Mouse (Mus musculus) stomach, embryonic 16.5 days (tissue): Measurements from ENCODE around the gene Gpr62. TPM values are rescaled to one million over a fixed set of nuclear protein-coding genes. Genes with fewer than 3 reads are reported as not detected.
A peak's percentile ranks its signal among the peaks of the same experiment; 100 is the strongest.

Experiments used
- ATAC-seq: fragments of 200-750 bp; cut with Nextera tagmentation; 2 replicates; pipeline ENCODE4 v1.8.0; 2017; ENCODE audit warnings: moderate number of reproducible peaks, moderate TSS enrichment; ENCODE audit not compliant: insufficient read depth, low FRiP score
- H3K27ac ChIP-seq: fragments of 300-500 bp; sonication (generic); 2 replicates; pipeline ENCODE4 v1.5.1; 2014; ENCODE audit warnings: low read length
- H3K27me3 ChIP-seq: fragments of 300-500 bp; sonication (generic); 2 replicates; pipeline ENCODE4 v1.6.1; 2014; ENCODE audit warnings: low read length, control low read depth, mixed read lengths; ENCODE audit not compliant: control insufficient read depth, insufficient read depth
- H3K36me3 ChIP-seq: fragments of 300-500 bp; sonication (generic); 2 replicates; pipeline ENCODE4 v1.6.1; 2014; ENCODE audit warnings: low read length; ENCODE audit not compliant: control insufficient read depth, insufficient read depth
- H3K4me1 ChIP-seq: fragments of 300-500 bp; sonication (generic); 2 replicates; pipeline ENCODE4 v1.6.1; 2014; ENCODE audit warnings: low read length, control low read depth, mixed read lengths; ENCODE audit not compliant: control insufficient read depth, insufficient read depth
- H3K4me2 ChIP-seq: fragments of 300-500 bp; sonication (generic); 2 replicates; pipeline ENCODE4 v1.6.1; 2014; ENCODE audit warnings: low read depth, low read length, mixed read lengths
- H3K4me3 ChIP-seq: fragments of 300-500 bp; sonication (generic); replicated peaks from 2 replicates; pipeline ENCODE4 v1.5.1; 2014; ENCODE audit warnings: mild to moderate bottlenecking, low read length
- H3K9ac ChIP-seq: fragments of 300-500 bp; sonication (generic); 2 replicates; pipeline ENCODE4 v1.6.1; 2014; ENCODE audit warnings: low read length
- H3K9me3 ChIP-seq: fragments of 300-500 bp; sonication (generic); replicated peaks from 2 replicates; pipeline ENCODE4 v1.6.1; 2016; ENCODE audit warnings: low read length, control low read depth; ENCODE audit not compliant: control insufficient read depth
- WGBS: fragments of 180-500 bp; shearing (Covaris S2); extraction: QIAGEN DNeasy Blood & Tissue Kit; methylation state at CpG from one replicate; pipeline ENCODE4 v1.1.7; 2014; 5-methylcytosine and 5-hydroxymethylcytosine counted together
- polyA plus RNA-seq: library from polyadenylated mRNA; unstranded; fragments of >200 nt; fragmentation: Nextera tagmentation; extraction: Ambion mirVana; gene quantifications from 2 replicates; pipeline ENCODE4 v1.2.1, GENCODE M21; 2015

Gene Gpr62
- polyA plus RNA-seq, 1 experiment from 2014 or later = 0.26 TPM

- peak within 1 kb of the TSS; percentile 97 for H3K4me2 ChIP-seq
- under 1% methylated on average over 41 of the region's 41 CpGs for WGBS
- peaks cover 7% of the 10 kb centered on the region; the same call in 1 of the 2 replicates for H3K36me3 ChIP-seq
- peaks cover 36% of the 10 kb centered on the region for H3K4me1 ChIP-seq
- H3K27me3 ChIP-seq = no peaks in the 10 kb centered on the region
- peak; percentile 97 for ATAC-seq
- H3K9me3 ChIP-seq = no peaks in the 10 kb centered on the region
- peak within 1 kb of the TSS; percentile 77 for H3K4me3 ChIP-seq
- peak within 1 kb of the TSS; percentile 82 for H3K27ac ChIP-seq
- H3K9ac ChIP-seq = peak within 1 kb of the TSS; percentile 72
Observed at GRCm38 (mm10) chr9:106476924-106477484, 11.3 kb upstream of the Gpr62 start, which contains the start of gene Parp3. Gene Parp3, minus strand, starts transcription at chr9:106476949.

- no peaks in the 10 kb centered on the region for H3K27me3 ChIP-seq
- H3K9me3 ChIP-seq = no peaks in the 10 kb centered on the region
- H3K36me3 ChIP-seq = peaks cover 7% of the 10 kb centered on the region; the same call in 1 of the 2 replicates
- H3K4me3 ChIP-seq = peak overlapping the region; percentile 77
- ATAC-seq = peak; percentile 54
- H3K4me2 ChIP-seq = peak overlapping the region; percentile 56
- H3K4me1 ChIP-seq = peaks cover 40% of the 10 kb centered on the region
- WGBS = 16% methylated on average over 16 of the region's 16 CpGs
- peak overlapping the region; percentile 82 for H3K27ac ChIP-seq
- peak overlapping the region; percentile 62 for H3K9ac ChIP-seq
Observed at GRCm38 (mm10) chr9:106476002-106476923, 10.5 kb upstream of the Gpr62 start.

GRCm38 (mm10) chr9:106475663-106476001 lies 9.9 kb upstream of the Gpr62 start, which contains the start of gene Rrp9:
Gene Rrp9, plus strand, starts transcription at chr9:106475963.
- peaks cover 40% of the 10 kb centered on the region for H3K4me1 ChIP-seq
- no peaks in the 10 kb centered on the region for H3K9me3 ChIP-seq
- no peak for ATAC-seq
- H3K36me3 ChIP-seq = peaks cover 4% of the 10 kb centered on the region; the same call in 1 of the 2 replicates
- H3K9ac ChIP-seq = peak within 1 kb of the TSS; percentile 62
- peak within 1 kb of the TSS; percentile 77 for H3K4me3 ChIP-seq
- H3K27ac ChIP-seq = peak within 1 kb of the TSS; percentile 82
- no peaks in the 10 kb centered on the region for H3K27me3 ChIP-seq
- 87% methylated on average over 10 of the region's 10 CpGs for WGBS
- peak within 1 kb of the TSS; percentile 56 for H3K4me2 ChIP-seq

GRCm38 (mm10) chr9:106475046-106475445 lies 9.3 kb upstream of the Gpr62 start:
- no peak overlapping the region for H3K4me3 ChIP-seq
- H3K4me1 ChIP-seq = peaks cover 40% of the 10 kb centered on the region
- H3K27ac ChIP-seq = no peak overlapping the region
- H3K36me3 ChIP-seq = no peaks in the 10 kb centered on the region
- 60% methylated on average over 7 of the region's 7 CpGs for WGBS
- H3K9ac ChIP-seq = peak overlapping the region; percentile 55; the same call in 1 of the 2 replicates
- H3K4me2 ChIP-seq = peak overlapping the region; percentile 56; the same call in 1 of the 2 replicates
- ATAC-seq = no peak
- no peaks in the 10 kb centered on the region for H3K27me3 ChIP-seq
- H3K9me3 ChIP-seq = no peaks in the 10 kb centered on the region

- Histone ChIP-seq H3K9me3 (no peaks in the 10 kb centered on the region), H3K4me1 (peaks cover 40% of the 10 kb centered on the region), H3K36me3 (no peaks in the 10 kb centered on the region), H3K4me2 (0 out of 2 replicates have a peak overlapping the region, but pooled peaks have one; percentile 5), H3K27me3 (no peaks in the 10 kb centered on the region), H3K4me3 (no peak overlapping the region), H3K9ac (peak overlapping the region; percentile 55), H3K27ac (no peak overlapping the region)
- WGBS = 5% methylated on average over 6 of the region's 6 CpGs
- no peak for ATAC-seq
Observed at GRCm38 (mm10) chr9:106474456-106474855, 8.7 kb upstream of the Gpr62 start.

- H3K4me3 ChIP-seq = no peak overlapping the region
- no peak for ATAC-seq
- no peak overlapping the region for H3K27ac ChIP-seq
- no peaks in the 10 kb centered on the region for H3K9me3 ChIP-seq
- no peak overlapping the region; the same call in 1 of the 2 replicates for H3K9ac ChIP-seq
- peaks cover 40% of the 10 kb centered on the region for H3K4me1 ChIP-seq
- WGBS = 67% methylated on average over 5 of the region's 5 CpGs
- H3K4me2 ChIP-seq = no peak overlapping the region
- no peaks in the 10 kb centered on the region for H3K36me3 ChIP-seq
- no peaks in the 10 kb centered on the region for H3K27me3 ChIP-seq
Observed at GRCm38 (mm10) chr9:106473753-106474105, 8.0 kb upstream of the Gpr62 start.

- WGBS = 83% methylated on average over 16 of the region's 16 CpGs
- H3K4me1 ChIP-seq = peaks cover 38% of the 10 kb centered on the region
- no peak overlapping the region for H3K9ac ChIP-seq
- no peak overlapping the region for H3K27ac ChIP-seq
- H3K27me3 ChIP-seq = no peaks in the 10 kb centered on the region
- no peak for ATAC-seq
- H3K4me3 ChIP-seq = no peak overlapping the region
- no peaks in the 10 kb centered on the region for H3K9me3 ChIP-seq
- no peak overlapping the region for H3K4me2 ChIP-seq
- no peaks in the 10 kb centered on the region for H3K36me3 ChIP-seq
Observed at GRCm38 (mm10) chr9:106473081-106473752, 7.5 kb upstream of the Gpr62 start.

- no peak for ATAC-seq
- peaks cover 33% of the 10 kb centered on the region for H3K4me1 ChIP-seq
- no peaks in the 10 kb centered on the region for H3K9me3 ChIP-seq
- no peaks in the 10 kb centered on the region for H3K27me3 ChIP-seq
- H3K36me3 ChIP-seq = no peaks in the 10 kb centered on the region
- no peak overlapping the region for H3K4me3 ChIP-seq
- no peak overlapping the region for H3K4me2 ChIP-seq
- 0 out of 2 replicates have a peak overlapping the region, but pooled peaks have one; percentile 24 for H3K9ac ChIP-seq
- WGBS = 59% methylated on average over 4 of the region's 4 CpGs
- H3K27ac ChIP-seq = peak overlapping the region; percentile 21
Observed at GRCm38 (mm10) chr9:106472321-106472720, 6.6 kb upstream of the Gpr62 start.
